Mouse (Mus musculus) olfactory bulb, adult 2 months (tissue): ENCODE results near the gene Kirrel3.

ENCODE experiments used
- CTCF ChIP-seq: fragments of 200-500 bp; IDR thresholded peaks from 2 replicates; pipeline ENCODE4 v1.5.1; 2012; ENCODE audit warnings: low read depth, mild to moderate bottlenecking, low read length, moderate library complexity; ENCODE audit not compliant: insufficient read depth
- POLR2A ChIP-seq: fragments of 200-500 bp; IDR thresholded peaks from 2 replicates; pipeline ENCODE4 v1.6.1; 2012; ENCODE audit warnings: mild to moderate bottlenecking, low read depth, low read length, moderate library complexity; ENCODE audit not compliant: insufficient read depth

- TF ChIP-seq CTCF (no peak), POLR2A (no peak)
These were observed 166.6 kb downstream of the Kirrel3 start for GRCm38 (mm10) chr9:34652278-34652677.
